Mouse (Mus musculus) lung, adult 2 months (tissue): ENCODE data around the gene Clpsl2. TPM values are rescaled to one million over a fixed set of nuclear protein-coding genes. Genes with fewer than 3 reads are reported as not detected.
A peak's percentile ranks its signal among the peaks of the same experiment; 100 is the strongest.

Source experiments
- DNase-seq: peaks from one replicate; pipeline ENCODE4 v3.0.0; 2022
- H3K4me1 ChIP-seq: fragments of 200-500 bp; 2 replicates; pipeline ENCODE4 v1.6.1; 2011; ENCODE audit warnings: low read length; ENCODE audit not compliant: control insufficient read depth, insufficient read depth
- H3K4me3 ChIP-seq: fragments of 200-500 bp; replicated peaks from 2 replicates; pipeline ENCODE3; 2011; ENCODE audit warnings: low read depth, mild to moderate bottlenecking, control low read depth, low read length; ENCODE audit errors: extremely low read depth
- CTCF ChIP-seq: fragments of 200-500 bp; IDR thresholded peaks from 2 replicates; pipeline ENCODE4 v1.5.1; 2011; ENCODE audit warnings: mild to moderate bottlenecking, low read length, control low read depth; ENCODE audit not compliant: insufficient read depth
- POLR2A ChIP-seq: fragments of 200-500 bp; IDR thresholded peaks from 2 replicates; pipeline ENCODE4 v1.6.1; 2011; ENCODE audit warnings: low read depth, mild to moderate bottlenecking, control low read depth, low read length, borderline replicate concordance; ENCODE audit errors: extremely low read depth
- WGBS: fragments of 180-500 bp; shearing (Covaris S2); methylation state at CpG from one replicate; pipeline ENCODE4 v1.1.7; 2018; 5-methylcytosine and 5-hydroxymethylcytosine counted together
- polyA plus RNA-seq: library from polyadenylated mRNA; depleted of rRNA; stranded (reverse); fragments of >200 nt; gene quantifications from 2 replicates; pipeline ENCODE4 v1.2.3, GENCODE M21; 2012

Clpsl2 gene
- polyA plus RNA-seq, 1 experiment, result not detected

DNA sequence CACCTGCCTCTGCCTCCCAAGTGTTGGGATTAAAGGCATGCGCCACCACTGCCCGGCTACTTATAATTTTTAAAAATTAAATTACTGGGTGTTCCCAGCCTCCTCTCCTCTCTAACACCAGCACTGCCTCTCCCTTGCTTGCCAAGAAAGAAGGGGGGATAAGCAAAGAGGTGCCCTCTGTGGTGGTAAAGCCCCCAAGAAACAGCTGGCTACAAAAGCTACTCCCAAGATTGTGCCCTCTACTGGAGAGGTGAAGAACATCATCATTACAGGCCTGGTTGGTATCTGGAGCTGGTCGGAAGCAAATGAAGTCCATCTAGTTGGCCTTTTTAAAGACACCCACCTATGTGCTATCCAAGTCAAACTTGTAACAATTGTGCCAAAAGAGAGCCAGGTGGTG, 29.4 kb upstream of the Clpsl2 start:
- no peak for DNase-seq
- Histone ChIP-seq H3K4me1 (peaks cover 23% of the 10 kb centered on the region), H3K4me3 (no peak overlapping the region)
- TF ChIP-seq POLR2A (no peak), CTCF (peak; percentile 23; the same call in 1 of the 2 replicates)
- WGBS, result 77% methylated on average over 3 of the region's 3 CpGs

DNA sequence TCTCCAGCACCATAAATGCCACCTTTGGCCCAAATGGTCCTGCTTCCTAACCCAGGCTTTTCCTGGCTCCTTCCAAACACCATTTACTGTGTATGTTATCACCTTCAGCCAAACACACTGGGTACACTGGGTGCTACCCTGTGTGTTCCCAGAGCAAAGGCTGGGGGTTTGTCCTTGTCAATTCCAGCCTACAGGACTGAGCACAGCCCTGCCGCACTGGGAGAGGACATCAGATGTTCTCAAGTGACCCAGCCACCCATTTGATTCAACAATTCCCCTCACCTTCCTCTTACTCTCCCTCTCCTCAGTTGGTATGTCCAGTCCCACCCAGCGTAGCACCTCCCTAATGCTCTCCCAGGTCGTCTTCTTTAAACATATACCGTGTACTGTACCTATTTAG, 28.6 kb upstream of the Clpsl2 start:
- DNase-seq, result no peak
- WGBS, result 83% methylated on average over 4 of the region's 4 CpGs
- Histone ChIP-seq H3K4me3 (no peak overlapping the region), H3K4me1 (peaks cover 19% of the 10 kb centered on the region)
- no peak for TF ChIP-seq CTCF
- TF ChIP-seq POLR2A, result no peak

DNA sequence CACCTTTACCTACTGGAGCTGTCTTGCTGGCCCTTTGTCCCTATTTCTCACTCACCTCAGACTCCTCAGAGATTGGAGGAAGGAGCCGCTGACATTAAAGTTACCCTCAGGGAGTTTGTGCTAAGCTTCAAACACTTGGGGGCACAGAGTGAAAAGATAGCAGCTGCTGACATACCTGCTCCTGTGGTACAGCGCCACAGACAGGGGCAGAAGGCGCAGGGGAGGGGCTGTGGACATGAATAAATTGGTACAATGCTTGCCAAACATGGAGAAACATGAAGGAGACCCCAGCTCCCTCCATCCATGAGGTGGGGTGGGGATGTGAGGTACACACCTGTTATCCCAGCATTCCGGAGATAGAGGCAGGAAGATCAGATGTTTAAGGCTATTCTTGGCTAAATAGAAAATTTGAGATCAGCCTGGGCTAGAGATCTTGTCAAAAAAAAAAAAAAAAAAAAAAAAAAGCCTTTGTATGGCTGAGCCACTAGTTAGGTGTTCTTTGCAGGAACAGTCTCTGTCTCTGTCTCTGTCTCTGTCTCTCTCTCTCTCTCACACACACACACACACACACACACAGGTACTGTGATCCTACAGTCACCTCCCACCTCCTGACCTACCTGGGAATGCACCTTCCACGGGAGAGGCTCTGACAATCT, 28.0 kb upstream of the Clpsl2 start:
- TF ChIP-seq CTCF, result no peak
- no peak for TF ChIP-seq POLR2A
- no peak overlapping the region for H3K4me3 ChIP-seq
- no peak for DNase-seq
- peaks cover 15% of the 10 kb centered on the region for H3K4me1 ChIP-seq
- 72% methylated on average over 5 of the region's 5 CpGs for WGBS

DNA sequence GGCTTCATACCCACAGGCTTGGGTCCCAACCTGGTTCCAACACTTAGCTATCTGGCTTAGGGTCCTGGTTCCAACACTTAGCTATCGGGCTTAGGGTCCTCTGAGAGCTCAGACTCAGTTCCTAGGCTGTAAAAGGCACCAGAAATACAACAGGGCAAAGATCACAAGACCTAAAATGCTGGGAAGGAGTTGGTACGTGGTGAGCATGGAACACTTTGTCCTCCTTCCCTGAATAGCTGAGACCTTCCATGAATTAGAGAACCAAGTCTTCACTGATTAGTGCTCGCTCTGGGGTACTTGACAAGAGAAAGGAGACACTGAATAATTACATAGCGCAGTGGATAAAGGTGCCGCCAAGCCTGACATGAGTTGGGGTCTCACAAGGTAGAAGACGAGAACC, 27.3 kb upstream of the Clpsl2 start:
- Histone ChIP-seq H3K4me1 (peaks cover 15% of the 10 kb centered on the region), H3K4me3 (no peak overlapping the region)
- DNase-seq, result no peak
- 38% methylated on average over 6 of the region's 6 CpGs for WGBS
- TF ChIP-seq CTCF, result no peak
- TF ChIP-seq POLR2A, result no peak

DNA sequence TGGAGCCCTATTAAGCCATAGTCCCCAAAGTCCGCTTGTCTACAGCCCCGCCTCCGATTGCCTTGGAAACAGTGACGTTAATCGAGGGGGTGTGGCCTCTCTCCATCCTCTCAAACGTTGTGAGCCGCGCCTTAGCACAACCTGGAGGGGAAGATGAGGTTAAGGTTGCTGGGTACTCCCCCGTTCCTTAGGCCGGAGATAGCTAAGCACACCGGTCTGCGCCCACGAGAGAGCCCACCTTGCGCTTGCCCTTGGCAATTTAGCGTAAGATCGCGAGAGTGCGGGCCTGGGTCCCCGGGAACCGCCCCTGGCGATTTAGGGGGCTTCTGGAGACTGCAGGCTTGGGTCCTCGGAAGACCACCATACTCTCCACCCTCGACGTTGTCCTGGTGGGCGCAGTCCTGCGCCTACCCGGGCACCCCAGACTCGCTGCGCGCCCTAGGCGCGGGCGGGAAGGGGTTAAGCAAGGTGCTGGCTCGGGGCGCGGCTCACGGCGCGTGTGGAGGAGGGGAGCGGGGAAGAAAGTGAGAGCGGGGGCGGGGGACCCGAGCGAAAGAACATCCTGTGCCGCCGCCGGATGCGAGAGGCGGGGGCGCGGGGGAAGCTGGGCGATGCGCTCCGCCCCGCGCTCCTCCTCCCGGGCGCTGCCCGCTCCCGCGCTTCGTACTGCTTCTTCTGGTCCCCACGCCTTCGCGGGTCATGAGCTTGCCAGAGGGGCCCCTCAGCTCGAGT, 26.4 kb upstream of the Clpsl2 start:
- TF ChIP-seq POLR2A (peak; percentile 99), CTCF (no peak)
- Histone ChIP-seq H3K4me1 (peaks cover 15% of the 10 kb centered on the region), H3K4me3 (peak overlapping the region; percentile 79)
- under 1% methylated on average over 66 of the region's 66 CpGs for WGBS
- DNase-seq, result peak; percentile 97

DNA sequence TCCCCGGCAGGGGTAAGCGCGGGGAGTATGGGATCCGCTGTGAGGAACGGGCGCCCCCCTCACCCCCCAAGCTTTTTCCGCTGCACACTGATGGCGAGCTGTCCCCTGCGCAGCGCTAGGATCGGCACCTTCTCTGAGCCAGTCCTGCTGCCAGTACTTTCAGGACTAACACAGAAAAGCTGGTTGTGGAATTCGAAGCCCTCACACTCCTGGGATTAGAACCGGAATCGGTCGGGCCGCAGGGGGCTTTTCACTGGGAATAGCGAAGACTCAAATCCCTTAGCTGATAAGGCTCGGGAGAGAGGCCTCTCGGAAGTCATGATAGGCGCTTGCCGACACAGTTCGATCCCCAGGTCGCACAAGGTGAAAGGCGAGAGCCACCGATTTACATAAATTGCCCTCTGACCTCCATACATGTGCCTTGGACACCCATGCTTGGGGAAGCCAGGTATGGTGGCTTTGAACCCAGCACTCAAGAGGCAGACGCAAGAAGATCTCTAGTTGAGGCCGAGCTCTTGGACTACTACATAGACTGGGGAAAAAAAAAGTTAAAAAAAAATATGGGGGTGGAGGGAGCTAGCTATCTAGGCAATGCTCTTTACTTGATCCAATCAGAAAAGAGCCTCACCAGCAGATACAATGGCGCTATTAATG, 25.7 kb upstream of the Clpsl2 start:
- TF ChIP-seq POLR2A (no peak), CTCF (no peak)
- 16% methylated on average over 28 of the region's 28 CpGs for WGBS

DNA sequence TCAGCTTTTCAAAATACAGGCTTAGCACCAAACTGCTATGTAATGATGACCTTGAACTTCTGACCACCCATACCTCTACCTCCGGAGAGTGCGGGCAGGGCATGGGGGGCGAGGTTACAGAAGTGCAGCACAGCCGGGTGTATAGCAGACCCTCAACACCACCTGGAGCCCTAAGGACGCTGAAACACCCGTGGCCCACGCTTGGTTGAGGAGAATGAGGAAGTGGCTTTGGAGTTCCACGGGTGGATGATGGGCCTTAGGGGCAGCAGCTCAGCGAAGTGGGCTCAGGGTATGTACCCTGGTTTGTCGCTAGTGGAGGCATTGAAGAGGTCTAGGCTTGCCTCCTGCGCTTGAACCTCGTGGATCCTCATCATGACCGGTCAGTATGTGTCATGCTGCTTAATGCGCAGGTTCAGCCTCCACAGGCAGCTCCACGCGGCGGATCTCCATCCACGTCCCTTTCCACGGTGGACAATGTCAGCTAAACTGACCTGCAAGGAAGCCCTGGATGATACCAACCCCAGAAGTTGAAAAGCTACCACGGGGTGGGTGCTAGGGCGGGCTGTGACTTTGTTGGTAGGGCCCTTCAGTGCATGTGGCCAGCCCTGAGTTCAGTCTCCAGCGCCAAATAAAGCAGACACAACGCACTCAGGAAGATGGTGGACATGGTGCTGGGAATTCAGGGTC, 25.1 kb upstream of the Clpsl2 start:
- H3K4me3 ChIP-seq, result peak overlapping the region; percentile 12
- WGBS, result 79% methylated on average over 23 of the region's 23 CpGs
- DNase-seq, result no peak
- peak; percentile 33; the same call in 1 of the 2 replicates for TF ChIP-seq POLR2A
- TF ChIP-seq CTCF, result no peak
- peaks cover 11% of the 10 kb centered on the region for H3K4me1 ChIP-seq

More for the DNA sequence above, 25.7 kb upstream of the Clpsl2 start:
- Histone ChIP-seq H3K4me1 (peaks cover 15% of the 10 kb centered on the region), H3K4me3 (peak overlapping the region; percentile 79)
- no peak for DNase-seq

DNA sequence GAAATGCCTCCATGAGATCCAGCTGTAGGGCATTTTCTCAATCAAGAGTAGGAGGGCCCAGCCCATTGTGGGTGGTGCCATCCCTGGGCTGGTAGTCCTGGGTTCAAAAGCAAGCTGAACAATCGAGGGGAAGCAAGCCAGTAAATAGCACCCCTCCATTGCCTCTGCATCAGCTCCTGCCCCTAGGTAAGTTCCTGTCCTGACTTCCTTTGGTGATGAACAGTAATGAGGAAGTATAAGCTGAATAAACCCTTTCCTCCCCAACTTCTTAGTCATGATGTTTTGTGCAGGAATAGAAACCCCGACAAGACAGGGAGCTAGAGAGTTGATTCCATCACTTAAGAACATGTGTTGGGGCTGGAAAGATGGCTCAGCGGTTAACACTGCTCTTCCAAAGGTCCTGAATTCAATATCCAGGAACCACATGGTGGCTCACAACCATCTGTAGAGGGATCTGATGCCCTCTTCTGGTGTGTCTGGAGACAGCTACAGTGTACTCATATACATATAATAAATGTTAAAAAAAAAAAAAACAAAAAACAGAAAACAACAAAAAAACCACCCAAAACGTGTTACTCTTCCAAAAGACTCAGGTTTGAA, 24.3 kb upstream of the Clpsl2 start:
- 69% methylated on average over 4 of the region's 4 CpGs for WGBS
- no peak for DNase-seq
- H3K4me3 ChIP-seq, result no peak overlapping the region
- H3K4me1 ChIP-seq, result peaks cover 10% of the 10 kb centered on the region
- TF ChIP-seq CTCF (no peak), POLR2A (no peak)
